Mouse (Mus musculus): Measurements from ENCODE around the gene Kdm4d. TPM values are rescaled to one million over a fixed set of nuclear protein-coding genes. Genes with fewer than 3 reads are reported as not detected.

Gene Kdm4d
- polyA plus RNA-seq (2021; fragmentation: Nextera tagmentation), result 1.1 and 1.3 TPM in 2 replicates
- long read RNA-seq, experiment 1, partial matches to known transcripts, result 1 of 9 reads
- long read RNA-seq, experiment 1, other reads (novel, unspliced or antisense), result 5 of 9 reads
- long read RNA-seq, experiment 2, partial matches to known transcripts, result 1 of 1 reads
- long read RNA-seq, experiment 2, other reads (novel, unspliced or antisense), result 0 of 1 reads

GRCm38 (mm10) chr9:14500023-14500915 lies at the start of gene Kdm4d, which contains the start of gene Cwc15:
Kdm4d (minus strand) TSS chr9:14500482.
Cwc15 (plus strand) TSS chr9:14500617.

Other genes with a start within 250 kb of the Kdm4d start
- 10.7 and 13.3 TPM in 2 replicates for gene Sesn3, start 225.4 kb downstream of the Kdm4d start, polyA plus RNA-seq (2021; fragmentation: Nextera tagmentation)
- 33.5 and 45.1 TPM in 2 replicates for gene Endod1, start 119.0 kb downstream of the Kdm4d start, polyA plus RNA-seq (2021; fragmentation: Nextera tagmentation)
- 170 and 206 TPM in 2 replicates for gene Cwc15, start 135 bp upstream of the Kdm4d start, polyA plus RNA-seq (2021; fragmentation: Nextera tagmentation)
- gene Amotl1, start 144.6 kb upstream of the Kdm4d start, polyA plus RNA-seq (2021; fragmentation: Nextera tagmentation), result 1.9 and 2.0 TPM in 2 replicates
- not detected in 2 replicates for gene Piwil4, start 240.3 kb upstream of the Kdm4d start, polyA plus RNA-seq (2021; fragmentation: Nextera tagmentation)